Mouse (Mus musculus) erythroblast, embryonic 14.5 days (primary cell): Measurements from ENCODE around the gene Syne3.

ENCODE experiments used
- GATA1 ChIP-seq: IDR thresholded peaks from 2 replicates; pipeline ENCODE4 v1.6.1; 2012; ENCODE audit warnings: low read length, inconsistent platforms, mixed read lengths
- TAL1 ChIP-seq: IDR thresholded peaks from 3 replicates; pipeline ENCODE4 v1.6.1; 2012; ENCODE audit warnings: low read length, inconsistent platforms, mixed read lengths

GRCm38 (mm10) chr12:105027323-105027991, 17.8 kb upstream of the Syne3 start:
- TF ChIP-seq GATA1 (peak; percentile 91), TAL1 (peak; percentile 90)
